Mouse (Mus musculus) intestine, embryonic 15.5 days (tissue): ENCODE measurements at regions not wholly inside any gene's neighbourhood (a gene's known extent, or its start where the extent isn't known, plus 50 kb on each side); places are given as distances from the start of the nearest gene placed in this dataset.
"Not testable (repeated sequence)": the region's sequence is repeated elsewhere in the genome, so short reads cannot be mapped to it uniquely, and the experiment has no call there.

Source experiments
- ATAC-seq: fragments of 200-750 bp; cut with Nextera tagmentation; 2 replicates; pipeline ENCODE4 v1.8.0; 2017; ENCODE audit warnings: moderate TSS enrichment, moderate library complexity
- H3K27ac ChIP-seq: fragments of 300-500 bp; sonication (generic); 2 replicates; pipeline ENCODE4 v1.5.1; 2015; ENCODE audit warnings: mild to moderate bottlenecking, inconsistent platforms
- H3K27me3 ChIP-seq: fragments of 300-500 bp; sonication (generic); replicated peaks from 2 replicates; pipeline ENCODE4 v1.6.1; 2015; ENCODE audit warnings: inconsistent platforms
- H3K36me3 ChIP-seq: fragments of 300-500 bp; sonication (generic); 2 replicates; pipeline ENCODE4 v1.6.1; 2015; ENCODE audit warnings: inconsistent platforms
- H3K4me1 ChIP-seq: fragments of 300-500 bp; sonication (generic); replicated peaks from 2 replicates; pipeline ENCODE4 v1.6.1; 2015; ENCODE audit warnings: inconsistent platforms
- H3K4me2 ChIP-seq: fragments of 300-500 bp; sonication (generic); replicated peaks from 2 replicates; pipeline ENCODE4 v1.6.1; 2015; ENCODE audit warnings: mild to moderate bottlenecking, inconsistent platforms
- H3K4me3 ChIP-seq: fragments of 300-500 bp; sonication (generic); replicated peaks from 2 replicates; pipeline ENCODE4 v1.5.1; 2015; ENCODE audit warnings: inconsistent platforms
- H3K9ac ChIP-seq: fragments of 300-500 bp; sonication (generic); 2 replicates; pipeline ENCODE4 v1.6.1; 2015; ENCODE audit warnings: inconsistent platforms
- H3K9me3 ChIP-seq: fragments of 300-500 bp; sonication (generic); 2 replicates; pipeline ENCODE4 v1.6.1; 2016; ENCODE audit warnings: inconsistent platforms
- WGBS: fragments of 180-500 bp; shearing (Covaris S2); methylation state at CpG from one replicate; pipeline ENCODE4 v1.1.7; 2015; 5-methylcytosine and 5-hydroxymethylcytosine counted together

GRCm38 (mm10) chr6:16765354-16765753 lies 132.9 kb downstream of the Tfec start:
- Histone ChIP-seq H3K36me3 (no peaks in the 10 kb centered on the region), H3K4me2 (no peak overlapping the region), H3K27ac (no peak overlapping the region), H3K4me3 (no peak overlapping the region), H3K27me3 (no peaks in the 10 kb centered on the region), H3K9ac (no peak overlapping the region), H3K9me3 (no peaks in the 10 kb centered on the region), H3K4me1 (no peaks in the 10 kb centered on the region)
- no peak for ATAC-seq
- WGBS: 32% methylated on average over 4 of the region's 4 CpGs

GRCm38 (mm10) chr6:16764707-16765106 lies 133.5 kb downstream of the Tfec start:
- Histone ChIP-seq H3K4me3 (no peak overlapping the region), H3K27ac (no peak overlapping the region), H3K36me3 (no peaks in the 10 kb centered on the region), H3K9me3 (no peaks in the 10 kb centered on the region), H3K4me2 (no peak overlapping the region), H3K27me3 (no peaks in the 10 kb centered on the region), H3K9ac (no peak overlapping the region), H3K4me1 (no peaks in the 10 kb centered on the region)
- peak; percentile 63; the same call in 1 of the 2 replicates for ATAC-seq
- 30% methylated on average over 5 of the region's 5 CpGs for WGBS

GRCm38 (mm10) chr6:16755044-16755443 lies 143.2 kb downstream of the Tfec start:
- 88% methylated on average over 1 of the region's 1 CpGs for WGBS
- H3K27me3 ChIP-seq, H3K4me2 ChIP-seq, H3K9me3 ChIP-seq, ATAC-seq, H3K9ac ChIP-seq, H3K27ac ChIP-seq, H3K4me3 ChIP-seq, H3K4me1 ChIP-seq, H3K36me3 ChIP-seq: not testable (repeated sequence)

- Histone ChIP-seq H3K27ac (no peak overlapping the region), H3K4me1 (no peaks in the 10 kb centered on the region), H3K36me3 (no peaks in the 10 kb centered on the region), H3K4me3 (no peak overlapping the region), H3K9ac (no peak overlapping the region), H3K9me3 (no peaks in the 10 kb centered on the region), H3K4me2 (no peak overlapping the region), H3K27me3 (no peaks in the 10 kb centered on the region)
- WGBS: 82% methylated on average over 7 of the region's 7 CpGs
- peak; percentile 49 for ATAC-seq
These were observed 165.1 kb downstream of the Tfec start for GRCm38 (mm10) chr6:16733184-16733583.

GRCm38 (mm10) chr6:16732095-16732494 lies 166.1 kb downstream of the Tfec start:
- no peak overlapping the region for H3K27ac ChIP-seq
- peak; percentile 67 for ATAC-seq

GRCm38 (mm10) chr6:16727256-16727890 lies 170.9 kb downstream of the Tfec start:
- no peak for ATAC-seq

More at GRCm38 (mm10) chr6:16732095-16732494, 166.1 kb downstream of the Tfec start:
- 51% methylated on average over 3 of the region's 3 CpGs for WGBS
- H3K27me3 ChIP-seq: no peaks in the 10 kb centered on the region
- H3K4me3 ChIP-seq: no peak overlapping the region
- no peaks in the 10 kb centered on the region for H3K9me3 ChIP-seq
- no peaks in the 10 kb centered on the region for H3K36me3 ChIP-seq
- no peak overlapping the region for H3K9ac ChIP-seq
- H3K4me1 ChIP-seq: no peaks in the 10 kb centered on the region
- no peak overlapping the region for H3K4me2 ChIP-seq

GRCm38 (mm10) chr6:16725256-16725655 lies 173.0 kb downstream of the Tfec start:
- Histone ChIP-seq H3K4me1 (no peaks in the 10 kb centered on the region), H3K9me3 (no peaks in the 10 kb centered on the region), H3K27me3 (no peaks in the 10 kb centered on the region), H3K4me3 (no peak overlapping the region), H3K27ac (no peak overlapping the region), H3K36me3 (no peaks in the 10 kb centered on the region), H3K4me2 (no peak overlapping the region), H3K9ac (no peak overlapping the region)
- no peak for ATAC-seq
- 86% methylated on average over 2 of the region's 2 CpGs for WGBS

More at GRCm38 (mm10) chr6:16727256-16727890, 170.9 kb downstream of the Tfec start:
- Histone ChIP-seq H3K4me3 (no peak overlapping the region), H3K9ac (no peak overlapping the region), H3K36me3 (no peaks in the 10 kb centered on the region), H3K9me3 (no peaks in the 10 kb centered on the region), H3K27ac (no peak overlapping the region), H3K4me1 (no peaks in the 10 kb centered on the region), H3K27me3 (no peaks in the 10 kb centered on the region), H3K4me2 (no peak overlapping the region)
- WGBS: 54% methylated on average over 13 of the region's 13 CpGs

- Histone ChIP-seq H3K9me3 (no peaks in the 10 kb centered on the region), H3K36me3 (no peaks in the 10 kb centered on the region), H3K27me3 (no peaks in the 10 kb centered on the region), H3K4me2 (no peak overlapping the region), H3K27ac (no peak overlapping the region), H3K4me1 (no peaks in the 10 kb centered on the region), H3K4me3 (no peak overlapping the region), H3K9ac (no peak overlapping the region)
- WGBS: 94% methylated on average over 4 of the region's 4 CpGs
- ATAC-seq: no peak
These were observed 193.7 kb downstream of the Tfec start for GRCm38 (mm10) chr6:16704496-16704895.

- no peak overlapping the region for H3K4me2 ChIP-seq
- no peak overlapping the region for H3K9ac ChIP-seq
- H3K27me3 ChIP-seq: no peaks in the 10 kb centered on the region
- H3K4me1 ChIP-seq: no peaks in the 10 kb centered on the region
- no peak for ATAC-seq
- no peaks in the 10 kb centered on the region for H3K36me3 ChIP-seq
- no peak overlapping the region for H3K27ac ChIP-seq
- WGBS: 62% methylated on average over 3 of the region's 3 CpGs
- H3K4me3 ChIP-seq: no peak overlapping the region
- H3K9me3 ChIP-seq: no peaks in the 10 kb centered on the region
These were observed 194.9 kb downstream of the Tfec start for GRCm38 (mm10) chr6:16703412-16703746.

GRCm38 (mm10) chr6:16702706-16703411 lies 195.4 kb downstream of the Tfec start:
- no peak overlapping the region for H3K4me2 ChIP-seq
- 57% methylated on average over 7 of the region's 7 CpGs for WGBS
- H3K27me3 ChIP-seq: no peaks in the 10 kb centered on the region
- no peak for ATAC-seq
- H3K4me3 ChIP-seq: no peak overlapping the region
- no peak overlapping the region for H3K9ac ChIP-seq
- H3K27ac ChIP-seq: no peak overlapping the region
- no peaks in the 10 kb centered on the region for H3K4me1 ChIP-seq
- H3K36me3 ChIP-seq: no peaks in the 10 kb centered on the region
- no peaks in the 10 kb centered on the region for H3K9me3 ChIP-seq

GRCm38 (mm10) chr6:16697285-16697684 lies 201.0 kb downstream of the Tfec start:
- Histone ChIP-seq H3K4me2 (no peak overlapping the region), H3K36me3 (no peaks in the 10 kb centered on the region), H3K27ac (no peak overlapping the region), H3K4me1 (no peaks in the 10 kb centered on the region), H3K9me3 (no peaks in the 10 kb centered on the region), H3K4me3 (no peak overlapping the region), H3K9ac (no peak overlapping the region), H3K27me3 (no peaks in the 10 kb centered on the region)
- WGBS: 79% methylated on average over 4 of the region's 4 CpGs
- ATAC-seq: no peak

GRCm38 (mm10) chr6:16668004-16668403 lies 230.2 kb downstream of the Tfec start:
- H3K27ac ChIP-seq: no peak overlapping the region
- H3K9ac ChIP-seq: no peak overlapping the region
- no peak overlapping the region for H3K4me3 ChIP-seq
- H3K4me1 ChIP-seq: no peaks in the 10 kb centered on the region
- no peaks in the 10 kb centered on the region for H3K36me3 ChIP-seq
- 9% methylated on average over 2 of the region's 2 CpGs for WGBS
- no peaks in the 10 kb centered on the region for H3K27me3 ChIP-seq
- no peaks in the 10 kb centered on the region for H3K9me3 ChIP-seq
- no peak overlapping the region for H3K4me2 ChIP-seq
- peak; percentile 47; the same call in 1 of the 2 replicates for ATAC-seq

GRCm38 (mm10) chr6:16667241-16667640 lies 231.0 kb downstream of the Tfec start:
- no peak; the same call in 1 of the 2 replicates for ATAC-seq
- Histone ChIP-seq H3K27me3 (no peaks in the 10 kb centered on the region), H3K27ac (no peak overlapping the region), H3K9ac (no peak overlapping the region), H3K4me1 (no peaks in the 10 kb centered on the region), H3K4me3 (no peak overlapping the region), H3K36me3 (no peaks in the 10 kb centered on the region), H3K9me3 (no peaks in the 10 kb centered on the region), H3K4me2 (no peak overlapping the region)
- WGBS: 33% methylated on average over 6 of the region's 6 CpGs
